Mouse (Mus musculus) gastrocnemius, postnatal 36 days (tissue): ENCODE measurements at regions not wholly inside any gene's neighbourhood (a gene's known extent, or its start where the extent isn't known, plus 50 kb on each side); places are given as distances from the start of the nearest gene placed in this dataset.

Experiments
- DNase-seq, 2 experiments: peaks; one replicate each; pipeline ENCODE4 v3.0.0; 2022
- intact Hi-C: fragments of 180-260 bp; cut with DNase I; formaldehyde crosslinking; loops from one replicate; pipeline ENCODE4 v1.15.1; 2025

DNA sequence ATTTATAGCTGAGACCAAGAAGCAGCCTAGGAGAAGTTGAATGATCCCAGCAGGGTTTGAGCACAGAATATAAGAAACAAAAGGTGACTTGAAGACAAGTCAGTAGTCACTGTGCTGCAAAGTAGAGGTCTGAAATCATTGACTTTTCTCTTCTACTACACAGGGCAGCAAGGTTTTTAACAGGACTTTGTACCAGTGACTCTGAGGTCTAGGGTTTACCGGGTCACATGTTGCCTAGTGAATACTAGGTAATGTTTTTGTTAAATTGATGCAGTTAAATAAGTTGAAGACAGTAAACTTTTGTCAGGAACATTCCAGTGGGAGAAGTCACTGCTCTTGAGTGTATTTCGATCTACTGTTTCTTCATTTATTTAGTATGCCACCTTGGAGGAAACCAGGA lies 433.4 kb downstream of the 1700129C05Rik start:
- intact Hi-C loops, result loop anchor here (5.0 kb wide), 1 partner anchor 1842 kb away; no protein-coding TSS in a partner anchor
- no peak for DNase-seq

GRCm38 (mm10) chr14:58701765-58702164 lies 440.9 kb downstream of the 1700129C05Rik start:
- intact Hi-C loops, result loop anchor here (5.0 kb wide), 1 partner anchor 669 kb away; no protein-coding TSS in a partner anchor
- peak in 1 of 2 experiments; percentile 18 for DNase-seq

GRCm38 (mm10) chr14:58691129-58691828 lies 451.4 kb downstream of the 1700129C05Rik start:
- DNase-seq, result no peak
- intact Hi-C loops, result no loop called here

DNA sequence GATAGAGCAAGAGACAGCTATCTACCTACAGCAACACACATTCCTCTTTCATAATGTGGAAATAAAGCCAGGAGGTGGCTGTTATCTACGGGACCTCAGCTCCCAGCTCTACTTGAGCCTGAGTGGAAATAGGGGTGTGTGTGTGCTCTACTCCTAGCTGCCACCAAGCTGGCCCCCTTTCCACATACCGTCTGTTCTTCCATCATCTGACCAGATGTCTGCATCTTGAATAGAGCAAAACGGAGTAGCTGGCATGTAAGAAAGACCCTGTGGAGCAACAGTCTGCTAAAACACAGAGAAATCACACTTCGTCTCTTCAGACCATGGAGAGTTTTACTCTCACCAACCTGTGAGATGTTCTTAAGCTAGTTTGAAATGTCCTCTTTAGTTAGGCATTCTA lies 454.9 kb downstream of the 1700129C05Rik start:
- DNase-seq, result no peak
- intact Hi-C loops, result no loop called here

- intact Hi-C loops, result no loop called here
Measured at GRCm38 (mm10) chr14:58678781-58679180, 463.9 kb downstream of the 1700129C05Rik start.

GRCm38 (mm10) chr14:58678126-58678656 lies 464.5 kb downstream of the 1700129C05Rik start:
- DNase-seq, result no peak
- intact Hi-C loops, result no loop called here

More at GRCm38 (mm10) chr14:58678781-58679180, 463.9 kb downstream of the 1700129C05Rik start:
- DNase-seq, result no peak

GRCm38 (mm10) chr14:58675146-58675545 lies 467.5 kb downstream of the 1700129C05Rik start:
- intact Hi-C loops, result no loop called here
- no peak for DNase-seq

GRCm38 (mm10) chr14:58663946-58664345 lies 478.7 kb downstream of the 1700129C05Rik start:
- intact Hi-C loops, result no loop called here
- DNase-seq, result no peak

GRCm38 (mm10) chr14:58662601-58663000 lies 480.1 kb downstream of the 1700129C05Rik start:
- intact Hi-C loops, result no loop called here
- DNase-seq, result no peak

- intact Hi-C loops, result no loop called here
- no peak for DNase-seq
Measured at GRCm38 (mm10) chr14:58661416-58661815, 481.3 kb downstream of the 1700129C05Rik start.

DNA sequence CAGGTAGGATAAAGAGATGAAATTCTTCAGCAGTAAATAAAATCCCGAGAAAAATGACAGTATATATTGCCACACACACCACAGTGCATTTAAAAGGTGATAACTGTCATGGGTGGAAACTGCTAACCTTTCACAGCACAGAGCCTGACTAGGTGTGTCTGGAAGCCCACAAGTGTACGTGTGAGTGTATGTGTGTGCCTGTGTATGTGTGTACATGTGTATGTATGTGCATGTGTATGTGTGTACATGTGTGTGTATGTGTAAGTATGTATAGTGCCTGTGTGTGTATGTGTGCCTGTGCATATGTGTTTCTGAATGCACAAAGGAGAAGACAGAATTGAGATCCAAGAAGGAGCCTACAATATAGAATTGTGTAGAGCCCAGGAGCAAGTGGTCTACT lies 485.4 kb downstream of the 1700129C05Rik start:
- DNase-seq, result no peak
- intact Hi-C loops, result no loop called here

GRCm38 (mm10) chr14:58656935-58657238 lies 485.8 kb downstream of the 1700129C05Rik start:
- intact Hi-C loops, result no loop called here
- no peak for DNase-seq

- no peak for DNase-seq
- intact Hi-C loops, result no loop called here
Measured at GRCm38 (mm10) chr14:58656212-58656934, 486.3 kb downstream of the 1700129C05Rik start.

DNA sequence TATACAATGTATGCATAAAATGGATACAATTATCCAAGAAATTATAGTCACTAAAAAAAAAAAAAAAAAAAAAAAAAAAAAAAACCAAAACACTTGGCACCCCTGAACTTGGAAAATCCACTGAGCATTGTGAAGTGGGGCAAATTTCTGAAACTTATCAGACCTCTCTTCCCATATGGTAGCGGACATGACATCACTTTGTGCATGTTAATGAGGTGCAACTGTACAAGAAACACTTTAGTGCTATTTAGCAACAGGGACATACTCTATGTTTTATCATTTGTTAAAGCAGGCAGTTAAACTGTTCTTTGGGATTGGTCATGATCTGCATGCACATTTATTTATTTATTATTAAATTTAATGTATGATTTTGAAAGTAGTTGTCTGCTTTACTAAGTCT lies 489.7 kb downstream of the 1700129C05Rik start:
- intact Hi-C loops, result no loop called here

GRCm38 (mm10) chr14:58652004-58652403 lies 490.7 kb downstream of the 1700129C05Rik start:
- intact Hi-C loops, result no loop called here
- no peak for DNase-seq

More for the DNA sequence above, 489.7 kb downstream of the 1700129C05Rik start:
- DNase-seq, result no peak

DNA sequence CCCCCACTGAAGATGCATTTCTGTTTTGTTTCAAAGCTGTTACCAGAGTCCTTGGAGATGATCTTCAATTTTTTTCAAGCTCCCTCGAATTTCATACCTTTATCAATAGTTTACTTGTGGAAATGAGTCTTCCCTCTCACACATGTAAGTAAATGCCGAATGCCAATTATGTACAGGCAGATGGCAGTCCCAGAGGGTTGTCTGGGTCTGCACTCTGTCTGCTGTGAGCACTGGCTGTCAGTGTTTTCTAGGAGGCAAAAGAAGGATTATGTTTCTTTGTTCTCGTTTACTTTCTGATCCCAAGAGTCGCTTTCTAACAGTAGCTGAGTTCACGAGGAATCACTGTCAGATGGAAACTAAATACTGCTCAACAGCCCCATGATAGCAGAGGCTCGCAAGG lies 491.5 kb downstream of the 1700129C05Rik start:
- no peak for DNase-seq
- intact Hi-C loops, result no loop called here

- intact Hi-C loops, result no loop called here
- no peak for DNase-seq
Measured at GRCm38 (mm10) chr14:58638337-58638696, 504.4 kb downstream of the 1700129C05Rik start.

DNA sequence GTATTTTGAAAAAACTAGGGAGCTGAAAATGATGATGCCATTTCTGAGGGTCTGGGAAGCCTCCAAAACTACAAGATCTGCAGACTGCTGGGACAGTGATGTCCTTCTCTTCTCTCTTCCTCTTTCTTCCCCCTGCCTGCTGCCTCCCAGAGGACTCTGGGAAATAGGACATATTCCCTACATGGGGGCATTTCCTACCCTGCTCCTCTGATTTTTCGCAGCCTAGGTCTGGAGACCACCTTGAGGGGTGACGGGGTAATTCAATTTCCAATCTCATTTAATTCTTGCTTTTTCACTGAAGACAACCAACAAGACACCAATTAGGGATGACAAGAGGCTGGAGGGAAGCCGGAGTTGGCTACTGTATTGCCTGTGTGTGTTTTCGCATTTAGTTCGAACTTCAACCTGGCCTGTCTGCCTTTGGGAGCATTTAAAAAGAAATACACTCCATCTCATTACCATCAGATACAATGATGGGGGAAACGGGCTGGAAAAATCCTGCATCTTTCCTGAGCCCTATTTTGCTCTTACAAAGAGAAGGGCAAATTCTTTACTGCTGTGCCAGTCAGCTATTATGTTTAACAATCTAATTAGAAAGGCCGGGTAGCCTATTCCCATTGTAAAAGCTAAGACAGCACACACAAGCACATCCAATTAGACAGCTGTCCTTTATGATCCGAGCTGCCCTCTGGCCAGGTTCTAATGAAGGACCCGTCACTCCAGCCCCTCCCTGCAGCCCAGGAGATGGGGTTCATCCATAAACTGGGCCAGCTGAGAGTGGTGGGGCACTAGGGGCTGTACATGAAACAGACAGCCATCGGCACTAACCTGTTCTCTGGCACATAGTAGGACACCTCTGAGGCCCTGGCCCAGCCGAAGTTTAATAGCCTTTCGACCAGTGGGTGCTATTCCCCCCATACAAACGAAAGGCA lies 505.0 kb downstream of the 1700129C05Rik start:
- intact Hi-C loops, result no loop called here
- DNase-seq, result no peak

GRCm38 (mm10) chr14:58631221-58631620 lies 511.5 kb downstream of the 1700129C05Rik start:
- intact Hi-C loops, result no loop called here
- no peak for DNase-seq

- no peak for DNase-seq
- intact Hi-C loops, result no loop called here
Measured at GRCm38 (mm10) chr14:58628266-58628665, 514.4 kb downstream of the 1700129C05Rik start.
